Mouse (Mus musculus): ENCODE measurements around the gene Cntn3. TPM values are rescaled to one million over a fixed set of nuclear protein-coding genes. Genes with fewer than 3 reads are reported as not detected.

Gene Cntn3
- polyA plus RNA-seq, 1 experiment from 2014 or later, result 1.6 TPM

DNA sequence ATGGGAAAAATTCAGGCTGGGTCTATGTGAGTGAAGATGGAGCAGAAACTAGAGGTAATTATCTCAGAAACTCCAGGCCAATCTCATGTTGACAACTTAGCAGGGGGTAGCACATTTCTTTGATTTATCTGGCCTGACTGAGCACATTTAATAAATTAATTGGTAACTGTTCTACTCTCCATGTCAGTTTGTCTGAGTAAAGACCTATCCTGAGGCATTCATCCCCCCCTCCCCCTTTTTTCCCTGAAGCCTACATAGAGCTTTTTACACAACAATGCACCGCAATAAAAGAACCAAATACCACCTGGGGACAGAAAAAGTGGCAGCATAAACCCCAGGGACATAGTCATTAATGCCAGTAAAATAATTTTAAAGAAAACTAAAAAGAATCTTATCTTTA is 151.1 kb downstream of the Cntn3 start:
- H3K27me3 ChIP-seq (replicated peaks), result no peaks in the 10 kb centered on the region
- no peaks in the 10 kb centered on the region for H3K4me1 ChIP-seq (replicated peaks)
- no peak for ATAC-seq
- no peaks in the 10 kb centered on the region for H3K9me3 ChIP-seq
- no peak overlapping the region for H3K4me3 ChIP-seq (replicated peaks)
- no peak overlapping the region for H3K4me2 ChIP-seq (replicated peaks)
- no peaks in the 10 kb centered on the region for H3K36me3 ChIP-seq
- no peak overlapping the region for H3K9ac ChIP-seq
- no peak overlapping the region for H3K27ac ChIP-seq
- WGBS, result 68% methylated on average over 1 of the region's 1 CpGs

DNA sequence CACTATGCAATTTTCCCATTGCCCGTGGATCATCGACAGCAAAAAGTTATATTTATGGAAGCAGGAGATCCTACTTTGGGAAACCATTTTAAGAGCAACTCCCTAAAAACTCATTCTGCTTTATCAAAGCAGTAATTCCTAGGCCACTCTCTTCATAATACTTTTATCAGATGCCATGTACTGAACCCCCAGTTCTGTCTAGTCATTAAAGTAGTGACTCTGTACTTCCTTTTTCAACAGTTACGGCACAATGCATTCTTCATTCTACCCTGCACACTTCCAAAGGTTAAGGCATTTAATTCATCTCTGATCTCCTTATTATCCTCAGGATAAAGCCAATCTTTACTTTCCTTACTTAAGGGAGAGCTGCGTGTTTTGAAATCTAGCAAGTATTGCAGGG is 184.3 kb downstream of the Cntn3 start:
- Histone ChIP-seq H3K4me3 (replicated peaks) (no peak overlapping the region), H3K4me2 (replicated peaks) (no peak overlapping the region), H3K27ac (no peak overlapping the region), H3K27me3 (replicated peaks) (no peaks in the 10 kb centered on the region), H3K4me1 (replicated peaks) (no peaks in the 10 kb centered on the region), H3K9ac (no peak overlapping the region), H3K36me3 (no peaks in the 10 kb centered on the region), H3K9me3 (no peaks in the 10 kb centered on the region)
- no peak for ATAC-seq
- 89% methylated on average over 4 of the region's 4 CpGs for WGBS

DNA sequence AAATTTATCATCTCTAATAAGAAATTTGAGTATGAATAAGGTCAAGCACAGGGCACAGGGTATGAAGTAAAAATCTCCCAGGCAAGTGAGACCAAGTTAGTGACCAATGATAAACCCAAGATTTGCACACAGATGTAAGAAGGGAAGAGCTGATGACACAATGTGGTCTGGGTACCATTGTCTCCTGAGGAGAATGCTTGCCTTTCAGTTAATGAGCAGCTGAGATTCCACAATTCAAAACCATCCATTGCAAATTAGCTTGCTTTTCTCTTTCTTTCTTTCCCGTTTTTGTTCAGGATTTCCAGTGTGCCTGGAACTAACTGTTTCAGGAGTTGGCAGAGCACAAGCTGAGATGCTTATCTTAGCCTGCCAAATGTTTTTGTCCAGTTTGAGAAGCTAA is 200.8 kb downstream of the Cntn3 start:
- H3K4me2 ChIP-seq (replicated peaks), result no peak overlapping the region
- WGBS, result 48% methylated on average over 1 of the region's 1 CpGs
- no peak overlapping the region for H3K4me3 ChIP-seq (replicated peaks)
- H3K36me3 ChIP-seq, result no peaks in the 10 kb centered on the region
- H3K9me3 ChIP-seq, result no peaks in the 10 kb centered on the region
- H3K4me1 ChIP-seq (replicated peaks), result no peaks in the 10 kb centered on the region
- ATAC-seq, result no peak
- H3K9ac ChIP-seq, result no peak overlapping the region
- H3K27ac ChIP-seq, result no peak overlapping the region
- no peaks in the 10 kb centered on the region for H3K27me3 ChIP-seq (replicated peaks)

DNA sequence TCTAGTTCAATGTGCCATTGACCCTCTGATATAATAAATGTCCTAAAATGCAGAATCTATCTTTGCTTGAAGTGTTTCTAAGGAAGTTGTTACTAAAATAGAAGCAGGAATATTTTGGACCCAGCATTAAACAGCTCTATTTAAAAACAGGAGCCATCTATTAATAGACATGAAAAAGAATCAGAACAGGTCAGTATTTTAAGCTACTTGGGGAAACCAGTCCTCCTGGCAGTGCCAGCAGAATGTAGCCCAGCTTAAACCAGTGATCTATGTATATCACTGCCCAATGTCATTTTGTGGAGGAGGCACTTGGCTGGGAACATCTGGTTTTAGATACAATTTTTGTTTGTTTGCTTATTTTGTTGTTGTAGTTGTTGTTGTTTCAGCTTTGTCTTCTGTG is 209.0 kb downstream of the Cntn3 start:
- no peaks in the 10 kb centered on the region for H3K4me1 ChIP-seq (replicated peaks)
- no peaks in the 10 kb centered on the region for H3K36me3 ChIP-seq
- no peak overlapping the region for H3K4me3 ChIP-seq (replicated peaks)
- no peak overlapping the region for H3K27ac ChIP-seq
- no peaks in the 10 kb centered on the region for H3K9me3 ChIP-seq
- no peak for ATAC-seq
- H3K27me3 ChIP-seq (replicated peaks), result no peaks in the 10 kb centered on the region
- H3K9ac ChIP-seq, result no peak overlapping the region
- no peak overlapping the region for H3K4me2 ChIP-seq (replicated peaks)

DNA sequence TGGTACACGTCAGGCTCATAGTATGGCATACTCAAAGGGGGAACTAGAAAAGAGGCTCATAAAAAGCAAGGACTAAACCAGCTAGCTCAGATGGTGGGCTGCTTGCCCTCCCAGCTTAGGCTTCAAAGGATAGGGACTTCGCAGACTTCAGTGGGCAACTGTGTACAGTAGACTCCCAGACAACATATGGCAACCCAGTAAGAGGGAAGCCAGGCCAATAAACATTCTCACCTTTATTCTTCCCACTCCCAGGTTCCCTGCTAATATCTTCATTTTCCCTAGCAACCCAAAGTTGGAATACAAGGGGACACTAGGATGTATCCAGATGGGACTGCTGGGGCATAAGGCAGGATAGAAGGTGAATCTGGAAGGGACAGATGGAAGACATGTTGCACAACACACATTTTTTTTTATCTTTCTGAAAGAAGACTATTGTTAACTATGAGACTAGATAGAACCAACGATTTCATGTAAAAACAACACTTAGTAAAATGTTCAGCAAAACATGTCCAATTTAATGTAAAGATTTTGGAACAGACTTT is 209.5 kb downstream of the Cntn3 start:
- no peak for ATAC-seq
- no peak overlapping the region for H3K9ac ChIP-seq
- H3K27ac ChIP-seq, result no peak overlapping the region
- no peaks in the 10 kb centered on the region for H3K27me3 ChIP-seq (replicated peaks)
- H3K9me3 ChIP-seq, result no peaks in the 10 kb centered on the region
- no peak overlapping the region for H3K4me2 ChIP-seq (replicated peaks)
- no peaks in the 10 kb centered on the region for H3K4me1 ChIP-seq (replicated peaks)
- H3K36me3 ChIP-seq, result no peaks in the 10 kb centered on the region
- no peak overlapping the region for H3K4me3 ChIP-seq (replicated peaks)
- 85% methylated on average over 3 of the region's 3 CpGs for WGBS

DNA sequence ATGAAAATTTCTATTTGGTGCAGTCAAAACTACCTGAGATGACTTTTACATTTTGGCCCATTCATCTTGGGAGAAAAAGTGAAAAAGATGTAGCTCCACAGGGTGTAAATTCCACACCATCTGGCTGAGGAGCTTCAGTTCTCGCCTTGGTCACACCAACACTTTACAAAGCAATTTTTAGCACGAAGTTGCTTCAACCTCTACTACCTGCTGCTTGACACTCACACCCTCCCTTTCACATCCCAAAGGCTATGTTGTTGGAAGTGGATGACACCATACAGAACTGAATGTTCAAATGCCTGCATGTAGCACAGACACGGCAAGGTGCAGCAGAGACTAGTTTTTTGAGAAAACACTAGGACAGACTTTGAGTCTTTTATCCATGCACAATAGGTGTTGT is 240.8 kb downstream of the Cntn3 start:
- H3K27ac ChIP-seq, result no peak overlapping the region
- H3K9ac ChIP-seq, result no peak overlapping the region
- no peak overlapping the region for H3K4me2 ChIP-seq (replicated peaks)
- no peaks in the 10 kb centered on the region for H3K36me3 ChIP-seq
- H3K4me1 ChIP-seq (replicated peaks), result no peaks in the 10 kb centered on the region
- no peaks in the 10 kb centered on the region for H3K9me3 ChIP-seq
- 70% methylated on average over 3 of the region's 3 CpGs for WGBS
- H3K4me3 ChIP-seq (replicated peaks), result no peak overlapping the region
- ATAC-seq, result no peak
- no peaks in the 10 kb centered on the region for H3K27me3 ChIP-seq (replicated peaks)

DNA sequence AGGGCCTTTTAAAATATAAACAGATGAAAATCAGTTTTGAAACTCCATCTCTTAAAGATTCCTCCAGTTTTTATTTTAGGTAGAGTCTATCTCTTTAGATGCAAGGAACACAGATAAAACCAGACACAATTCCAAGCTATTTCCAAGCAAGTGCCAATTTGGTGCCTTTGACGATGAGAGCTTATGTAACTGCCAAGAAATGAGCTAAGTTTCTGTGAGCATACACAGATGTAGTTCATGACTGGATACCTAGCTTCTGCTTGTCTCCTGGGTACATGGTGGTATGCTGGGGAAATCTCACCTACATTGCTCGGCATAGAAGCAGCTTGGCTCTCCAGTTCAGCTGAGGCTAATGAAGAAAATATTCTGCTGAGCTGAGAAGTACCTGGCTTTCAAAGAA is 246.2 kb downstream of the Cntn3 start:
- no peak for ATAC-seq

DNA sequence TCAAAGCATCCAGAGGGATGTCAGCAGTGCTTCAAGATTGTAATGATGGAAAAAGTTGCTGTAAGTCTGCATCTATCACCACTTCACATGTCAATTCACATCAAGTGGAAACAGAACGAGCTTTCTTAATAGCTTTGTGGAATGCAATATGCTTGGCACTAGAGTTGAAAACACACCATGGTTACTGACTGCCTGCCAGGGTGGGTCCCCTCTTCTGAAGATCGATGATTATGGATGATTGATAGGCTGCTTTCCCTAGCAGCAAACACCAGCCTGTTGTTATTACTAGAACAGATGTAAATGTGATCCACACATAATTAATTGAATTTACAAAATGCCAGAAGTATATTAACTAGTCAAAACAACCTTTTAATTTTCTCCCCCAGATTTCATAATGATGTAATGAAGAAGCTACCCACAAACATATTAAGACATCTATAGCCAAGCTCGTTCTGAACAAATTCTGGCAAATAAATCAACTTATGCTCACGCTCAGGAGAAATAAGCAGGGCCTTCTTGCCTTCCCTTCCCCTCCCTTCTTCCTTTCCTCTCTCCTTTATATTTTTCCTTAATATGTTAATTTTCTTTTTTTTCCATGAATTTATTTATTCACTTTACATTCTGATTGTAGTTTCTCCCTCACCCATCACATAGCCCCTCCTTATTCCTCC is 250.2 kb downstream of the Cntn3 start:
- H3K4me1 ChIP-seq (replicated peaks), result no peaks in the 10 kb centered on the region
- H3K4me2 ChIP-seq (replicated peaks), result no peak overlapping the region
- H3K9ac ChIP-seq, result no peak overlapping the region
- H3K36me3 ChIP-seq, result no peaks in the 10 kb centered on the region
- no peak overlapping the region for H3K4me3 ChIP-seq (replicated peaks)
- ATAC-seq, result no peak
- H3K27ac ChIP-seq, result no peak overlapping the region
- H3K27me3 ChIP-seq (replicated peaks), result no peaks in the 10 kb centered on the region
- WGBS, result 64% methylated on average over 4 of the region's 4 CpGs
- no peaks in the 10 kb centered on the region for H3K9me3 ChIP-seq

More for the DNA sequence above, 246.2 kb downstream of the Cntn3 start:
- Histone ChIP-seq H3K4me3 (replicated peaks) (no peak overlapping the region), H3K4me2 (replicated peaks) (no peak overlapping the region), H3K9ac (no peak overlapping the region), H3K36me3 (no peaks in the 10 kb centered on the region), H3K27me3 (replicated peaks) (no peaks in the 10 kb centered on the region), H3K4me1 (replicated peaks) (no peaks in the 10 kb centered on the region), H3K27ac (no peak overlapping the region), H3K9me3 (no peaks in the 10 kb centered on the region)
- WGBS, result 77% methylated on average over 2 of the region's 2 CpGs

DNA sequence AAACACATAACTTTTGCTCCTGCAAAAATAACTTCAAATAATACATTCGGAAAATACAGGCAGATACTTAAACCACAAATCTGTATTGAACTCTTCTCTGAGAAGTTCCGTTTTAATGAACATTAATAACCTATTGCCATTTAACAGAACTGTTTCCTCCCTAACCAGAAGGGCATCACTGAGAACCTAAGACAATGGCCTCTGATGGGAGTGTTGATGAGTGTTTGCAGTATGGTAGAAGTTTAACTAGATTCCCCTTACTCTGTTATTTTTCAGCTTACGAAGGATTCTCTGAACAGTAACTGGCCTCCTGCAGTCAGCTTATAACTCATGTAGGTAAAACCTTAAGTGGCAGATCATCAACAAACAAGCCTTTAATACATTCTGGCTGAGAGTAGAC is 253.1 kb downstream of the Cntn3 start:
- 48% methylated on average over 3 of the region's 3 CpGs for WGBS
- ATAC-seq, result no peak

DNA sequence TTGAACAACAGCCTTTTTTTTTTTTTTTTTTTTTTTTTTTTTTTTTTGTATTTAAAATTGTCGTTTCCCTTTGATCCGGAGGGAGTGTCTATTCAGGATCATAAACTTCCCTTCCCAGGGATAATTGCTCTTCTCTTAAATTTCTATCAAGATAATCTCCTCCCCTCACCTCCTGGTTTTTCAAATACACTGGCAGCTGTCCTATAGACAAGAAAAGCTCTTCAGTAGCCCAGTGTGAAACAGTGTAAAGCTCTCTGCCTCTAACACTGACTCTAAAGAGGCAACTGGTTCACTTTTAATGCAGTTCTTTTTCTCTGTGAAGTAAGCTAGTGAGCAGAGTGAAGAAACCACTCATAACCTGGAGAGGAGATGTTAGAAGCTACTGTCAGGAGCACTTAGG is 290.0 kb downstream of the Cntn3 start:
- no peaks in the 10 kb centered on the region for H3K9me3 ChIP-seq
- no peak overlapping the region for H3K27ac ChIP-seq
- no peaks in the 10 kb centered on the region for H3K27me3 ChIP-seq (replicated peaks)
- H3K4me3 ChIP-seq (replicated peaks), result no peak overlapping the region
- 47% methylated on average over 2 of the region's 2 CpGs for WGBS
- no peak overlapping the region for H3K9ac ChIP-seq
- no peak overlapping the region for H3K4me2 ChIP-seq (replicated peaks)
- no peaks in the 10 kb centered on the region for H3K4me1 ChIP-seq (replicated peaks)
- no peaks in the 10 kb centered on the region for H3K36me3 ChIP-seq
- ATAC-seq, result no peak

More for the DNA sequence above, 253.1 kb downstream of the Cntn3 start:
- Histone ChIP-seq H3K9ac (no peak overlapping the region), H3K9me3 (no peaks in the 10 kb centered on the region), H3K4me1 (replicated peaks) (no peaks in the 10 kb centered on the region), H3K36me3 (no peaks in the 10 kb centered on the region), H3K27me3 (replicated peaks) (no peaks in the 10 kb centered on the region), H3K27ac (no peak overlapping the region), H3K4me2 (replicated peaks) (no peak overlapping the region), H3K4me3 (replicated peaks) (no peak overlapping the region)

DNA sequence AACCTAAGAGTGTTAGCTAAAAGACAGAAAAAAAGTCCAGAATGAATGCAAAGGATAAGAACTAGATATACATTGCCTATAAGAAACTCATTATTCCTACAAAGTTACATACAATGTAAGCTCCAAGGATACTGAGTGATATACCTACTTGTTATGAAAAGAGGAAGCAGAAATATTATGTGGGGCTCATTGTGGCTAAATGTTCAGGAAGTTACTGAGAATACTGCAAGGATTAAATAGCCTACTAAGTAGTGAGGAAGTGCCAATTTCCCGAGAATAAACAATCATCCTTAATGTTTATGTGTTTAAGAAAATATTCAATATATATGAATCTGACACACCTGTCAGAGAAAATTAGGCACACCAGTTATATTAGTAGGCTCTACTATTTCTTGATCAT is 341.9 kb downstream of the Cntn3 start:
- no peaks in the 10 kb centered on the region for H3K4me1 ChIP-seq (replicated peaks)
- H3K27me3 ChIP-seq (replicated peaks), result no peaks in the 10 kb centered on the region
- no peak overlapping the region for H3K4me3 ChIP-seq (replicated peaks)
- ATAC-seq, result no peak
- H3K4me2 ChIP-seq (replicated peaks), result no peak overlapping the region
- no peak overlapping the region for H3K9ac ChIP-seq
- no peaks in the 10 kb centered on the region for H3K9me3 ChIP-seq
- 65% methylated on average over 1 of the region's 1 CpGs for WGBS
- no peaks in the 10 kb centered on the region for H3K36me3 ChIP-seq
- no peak overlapping the region for H3K27ac ChIP-seq

DNA sequence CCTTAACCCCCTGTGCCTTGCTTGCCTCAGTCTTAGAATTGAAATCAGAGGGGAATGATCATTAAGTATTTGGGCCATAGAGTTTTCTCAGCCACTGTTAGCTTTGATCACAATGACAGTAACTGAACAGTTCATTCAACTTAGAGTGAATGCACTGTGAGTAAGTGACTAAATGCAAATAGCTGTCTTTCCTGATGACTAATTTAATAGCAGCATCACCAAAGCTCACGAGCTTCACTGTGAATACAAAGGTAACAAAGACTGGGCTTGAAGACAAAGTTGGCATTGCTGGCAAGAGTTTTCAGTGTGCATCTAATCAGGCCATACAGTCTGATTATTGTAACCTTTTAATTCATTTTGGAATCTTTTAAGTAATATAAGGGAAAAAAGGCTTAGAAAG is 386.6 kb downstream of the Cntn3 start:
- Histone ChIP-seq H3K36me3 (no peaks in the 10 kb centered on the region), H3K9me3 (no peaks in the 10 kb centered on the region), H3K4me2 (replicated peaks) (no peak overlapping the region), H3K4me1 (replicated peaks) (no peaks in the 10 kb centered on the region), H3K9ac (no peak overlapping the region), H3K27ac (no peak overlapping the region), H3K4me3 (replicated peaks) (no peak overlapping the region), H3K27me3 (replicated peaks) (no peaks in the 10 kb centered on the region)
- ATAC-seq, result no peak
- WGBS, result 74% methylated on average over 1 of the region's 1 CpGs

DNA sequence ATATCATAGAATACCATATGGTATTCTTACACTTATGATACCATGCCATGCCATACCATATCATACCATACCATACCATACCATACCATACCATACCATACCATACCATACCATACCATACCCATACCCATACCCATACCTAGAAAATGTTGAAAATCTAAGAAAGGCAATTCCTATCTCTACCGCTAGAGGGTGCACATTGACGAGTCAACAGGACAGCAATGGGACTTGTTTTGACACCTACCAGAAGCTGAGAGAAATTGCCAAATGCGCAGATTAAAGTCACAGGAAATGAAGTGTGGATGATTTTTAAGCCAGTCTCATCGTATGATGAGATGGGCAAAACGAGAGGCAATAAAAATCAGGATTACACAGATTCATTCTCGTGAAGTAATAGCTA is 402.0 kb downstream of the Cntn3 start:
- H3K4me3 ChIP-seq (replicated peaks), result no peak overlapping the region
- H3K27ac ChIP-seq, result no peak overlapping the region
- 44% methylated on average over 6 of the region's 6 CpGs for WGBS
- no peaks in the 10 kb centered on the region for H3K36me3 ChIP-seq
- H3K9me3 ChIP-seq, result no peaks in the 10 kb centered on the region
- no peaks in the 10 kb centered on the region for H3K27me3 ChIP-seq (replicated peaks)
- H3K4me2 ChIP-seq (replicated peaks), result no peak overlapping the region
- no peaks in the 10 kb centered on the region for H3K4me1 ChIP-seq (replicated peaks)
- no peak overlapping the region for H3K9ac ChIP-seq
- no peak for ATAC-seq

Measured in intestine, embryonic 15.5 days (tissue).